Mouse (Mus musculus) activated CD4-positive, CD25-positive, alpha-beta regulatory T cell, adult 4 months (primary cell): Measurements from ENCODE around the gene Rnf215. TPM values are rescaled to one million over a fixed set of nuclear protein-coding genes. Genes with fewer than 3 reads are reported as not detected.
"Not testable (repeated sequence)": the region's sequence is repeated elsewhere in the genome, so short reads cannot be mapped to it uniquely, and the experiment has no call there.

Experiments used
- ATAC-seq: one replicate; pipeline ENCODE4 v1.8.0; 2017
- polyA plus RNA-seq, 2 experiments: library from polyadenylated mRNA; unstranded; fragments of 100-300 nt; shearing (Covaris generic); gene quantifications; one replicate each; pipeline ENCODE4 v1.2.1; 2017

Gene Rnf215
- polyA plus RNA-seq, 2 experiments from 2014 or later: 8.8 to 11.5 TPM

DNA sequence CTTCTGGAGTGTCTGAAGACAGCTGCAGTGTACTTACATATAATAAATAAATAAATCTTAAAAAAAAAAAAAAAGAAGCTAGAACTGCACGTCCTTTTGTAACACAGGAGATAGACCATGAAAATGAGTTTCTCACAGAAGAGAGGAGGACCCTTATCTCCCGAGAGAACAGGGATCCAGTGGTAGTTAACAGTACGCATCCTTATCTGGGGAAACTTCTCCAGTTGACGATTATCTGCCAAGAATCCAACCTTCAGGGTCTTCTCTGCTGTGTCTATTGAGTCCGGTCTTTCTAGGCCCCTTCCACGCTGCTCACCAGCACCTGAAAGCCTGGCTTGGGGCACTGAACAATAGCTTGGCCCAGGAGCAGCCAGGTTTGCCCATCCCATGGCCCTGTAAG, 21.0 kb upstream of the Rnf215 start:
- no peak for ATAC-seq

DNA sequence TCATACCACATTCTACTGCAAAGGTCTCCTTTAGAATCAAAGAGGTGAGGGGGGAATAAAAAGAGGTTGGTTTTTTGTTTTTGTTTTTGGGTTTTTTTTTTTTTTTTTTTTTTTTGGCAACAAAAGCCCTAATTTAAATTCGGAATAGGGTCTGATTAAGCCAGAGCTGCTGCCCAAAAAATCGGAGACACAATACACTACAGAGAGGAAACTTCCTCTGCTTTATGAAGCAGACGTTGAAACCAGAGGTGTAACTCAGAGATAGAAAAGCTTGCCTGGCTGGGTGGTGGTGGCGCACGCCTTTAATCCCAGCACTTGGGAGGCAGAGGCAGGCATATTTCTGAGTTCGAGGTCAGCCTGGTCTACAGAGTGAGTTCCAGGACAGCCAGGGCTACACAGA, 20.5 kb upstream of the Rnf215 start:
- ATAC-seq: not testable (repeated sequence)

DNA sequence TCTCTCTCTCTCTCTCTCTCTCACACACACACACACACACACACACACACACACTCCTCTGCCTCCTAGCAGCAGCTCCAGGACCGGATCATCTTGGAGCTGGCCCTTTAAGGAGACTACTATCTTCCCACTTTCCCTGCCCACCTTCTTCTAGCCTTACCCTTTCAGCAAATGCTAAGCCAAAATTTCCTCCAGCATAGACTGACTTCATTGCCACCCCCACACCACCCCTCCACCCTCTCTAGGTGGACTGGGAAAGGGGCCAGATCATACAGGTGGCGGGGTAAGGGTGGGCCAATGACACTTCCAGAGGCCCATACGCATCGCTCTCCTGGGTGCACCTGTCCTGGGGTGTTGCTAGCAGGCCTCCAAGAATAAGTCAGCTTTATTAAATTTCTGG, 19.6 kb upstream of the Rnf215 start:
- ATAC-seq: no peak

DNA sequence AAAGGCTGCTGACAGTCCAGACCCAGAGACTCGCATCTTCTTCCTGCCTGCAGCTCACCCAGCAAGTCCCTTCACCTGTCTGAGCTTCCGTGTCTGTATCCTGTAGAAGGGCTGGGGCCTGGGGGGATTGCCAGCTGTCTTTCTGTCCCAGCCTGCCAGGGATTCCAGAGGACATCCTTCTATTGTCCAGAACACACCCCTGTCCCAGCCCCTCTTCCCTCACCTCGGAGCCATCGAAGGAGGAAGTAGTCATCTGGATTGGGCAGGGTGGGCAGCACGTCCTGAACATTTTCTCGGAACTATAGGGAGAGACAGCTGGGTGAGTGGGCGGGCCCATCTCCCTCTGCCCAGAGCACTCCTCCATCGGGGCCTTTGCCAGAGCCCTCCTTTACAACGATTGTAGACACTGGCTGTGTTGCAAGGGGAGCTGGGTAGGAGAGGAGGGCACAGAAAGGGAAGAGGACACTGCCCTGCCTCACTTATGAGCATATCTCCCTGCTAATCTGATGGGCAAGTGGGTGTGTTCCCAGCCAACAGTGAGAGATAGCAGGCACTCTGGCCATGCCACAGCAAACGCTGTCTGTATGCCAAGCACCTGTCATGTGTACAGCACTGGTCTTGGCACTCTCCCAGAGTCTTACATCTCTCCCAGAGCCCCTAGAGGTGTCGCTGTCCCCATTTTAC, 18.4 kb upstream of the Rnf215 start:
- ATAC-seq: no peak

DNA sequence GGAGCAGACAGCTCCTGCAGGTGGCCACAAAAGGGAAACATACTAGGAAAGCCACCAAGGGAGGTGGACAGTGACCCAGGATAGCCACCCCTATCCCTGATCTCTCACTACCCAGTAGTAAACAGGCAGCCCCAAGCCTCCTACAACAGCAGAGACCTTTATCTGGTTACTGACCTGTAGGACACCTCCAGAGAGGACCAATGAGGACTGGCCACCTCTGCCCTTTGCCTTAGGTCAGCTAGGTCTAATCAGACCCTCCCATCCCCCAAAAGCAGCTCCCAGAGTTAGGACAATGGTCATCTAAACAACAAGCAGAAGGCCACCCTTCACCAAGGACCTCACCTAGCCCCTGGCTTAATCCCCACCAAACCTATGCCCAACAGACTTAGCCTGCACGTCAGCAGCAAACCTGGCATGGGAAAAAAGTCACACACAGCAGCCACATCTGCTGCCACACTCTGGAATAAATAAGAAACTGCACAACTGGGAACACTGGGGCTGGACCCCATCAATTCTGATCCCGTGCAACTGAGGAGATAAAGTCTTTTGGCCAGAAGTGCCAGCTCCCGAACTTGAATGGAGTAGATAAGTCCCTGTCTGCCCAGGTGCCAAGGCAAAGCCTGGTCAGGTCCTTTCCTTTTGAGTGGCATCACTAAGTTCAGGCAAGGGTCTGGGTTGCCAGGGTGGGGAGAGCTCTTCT, 17.5 kb upstream of the Rnf215 start:
- ATAC-seq: no peak

DNA sequence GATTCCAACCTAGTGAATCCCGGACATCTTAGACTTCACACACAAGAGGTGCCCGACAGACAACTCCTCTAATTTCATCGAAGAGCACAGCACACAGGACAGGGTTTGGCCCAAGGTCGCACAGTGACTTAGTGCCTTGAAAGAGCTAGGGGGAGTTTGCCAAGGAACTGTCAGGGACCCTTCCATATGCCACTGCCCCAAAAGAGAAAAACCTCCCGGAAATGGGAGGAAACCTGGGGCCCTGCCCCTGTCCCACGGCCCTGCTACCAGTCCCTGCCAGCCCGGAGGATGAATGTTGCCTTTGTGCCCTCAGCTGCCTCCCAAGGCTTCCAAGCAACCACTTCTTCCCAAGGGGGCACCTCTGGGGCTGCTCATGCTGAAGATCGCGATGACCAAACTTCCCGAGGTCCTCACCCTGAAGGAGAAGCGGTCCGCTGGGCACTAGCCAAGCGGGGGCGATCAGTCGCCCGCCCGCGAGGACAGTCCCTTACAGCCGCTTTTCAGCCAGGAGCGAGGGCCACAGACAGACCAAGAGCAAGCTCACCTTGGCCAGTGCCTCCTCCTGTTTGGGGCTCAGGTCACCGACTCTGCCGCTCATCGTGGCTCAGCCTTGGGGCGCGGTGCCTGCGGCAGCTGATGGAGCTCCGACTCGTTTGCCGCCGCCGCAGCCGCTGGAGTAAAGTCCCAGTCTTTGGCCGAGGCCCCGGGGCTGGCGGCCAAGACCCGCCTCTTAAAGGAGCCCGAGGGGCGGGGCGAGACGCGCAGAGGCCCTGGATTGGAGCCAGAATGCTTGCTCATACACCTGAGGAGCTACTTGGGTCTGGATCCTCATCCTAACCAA, 16.7 kb upstream of the Rnf215 start:
- ATAC-seq: peak; percentile 41

DNA sequence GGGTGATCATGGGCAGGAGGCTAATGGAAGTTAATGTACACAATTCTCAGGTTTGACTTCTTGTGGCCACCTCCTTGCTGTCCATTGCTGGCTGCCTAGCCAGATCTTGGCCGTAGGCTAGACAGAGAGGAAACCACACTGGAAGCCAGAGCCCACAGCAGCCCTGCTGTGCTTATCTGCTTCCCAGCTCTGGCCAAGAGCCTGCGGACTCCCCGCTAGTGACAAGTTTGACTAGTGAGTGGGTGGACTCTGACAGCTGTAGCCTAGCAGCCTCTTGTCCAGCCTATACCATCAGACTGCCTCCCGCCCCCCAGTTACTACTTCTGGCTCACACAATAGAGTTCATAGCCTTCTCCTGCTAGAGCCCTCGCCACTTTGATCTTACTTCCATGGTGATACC, 15.4 kb upstream of the Rnf215 start:
- ATAC-seq: no peak

DNA sequence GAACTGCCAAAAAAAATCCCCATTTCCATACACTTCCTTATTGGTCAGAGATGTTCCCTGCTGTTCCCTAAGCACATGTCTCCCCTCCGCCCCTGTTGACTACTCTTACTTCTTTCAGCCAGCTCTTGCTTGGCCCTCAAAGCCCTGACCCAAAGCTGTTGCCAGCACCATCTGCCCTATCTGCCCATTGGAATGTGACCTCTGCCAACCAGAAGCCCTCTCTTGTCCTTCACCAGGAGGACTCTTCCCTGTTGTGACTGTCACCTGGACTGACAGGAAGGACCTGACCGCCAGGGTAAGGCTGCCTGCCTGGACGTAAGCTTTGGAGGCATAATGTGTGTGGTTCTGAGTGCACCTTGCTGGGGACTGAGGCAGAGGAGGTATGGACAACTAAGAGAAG, 13.3 kb upstream of the Rnf215 start:
- ATAC-seq: no peak

DNA sequence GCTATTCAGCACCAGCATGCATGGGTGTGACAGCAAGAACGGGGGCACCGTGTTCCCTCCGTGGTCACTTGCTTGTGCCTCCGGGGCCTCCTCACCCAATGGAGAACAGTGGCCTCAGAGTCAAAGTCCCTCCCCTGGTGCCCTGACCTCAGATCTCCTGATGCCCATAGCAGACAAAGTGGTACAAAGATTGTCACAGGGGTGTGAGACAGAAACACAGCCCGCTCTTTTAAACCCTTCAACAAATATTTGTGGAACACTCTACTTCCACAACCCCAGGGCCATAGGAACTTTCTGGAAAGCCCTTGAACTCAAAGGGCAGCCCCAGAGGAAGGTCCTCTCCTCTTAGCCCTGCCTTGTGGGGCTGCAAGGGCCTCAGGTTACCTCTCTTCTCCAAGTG, 12.8 kb upstream of the Rnf215 start:
- no peak for ATAC-seq

DNA sequence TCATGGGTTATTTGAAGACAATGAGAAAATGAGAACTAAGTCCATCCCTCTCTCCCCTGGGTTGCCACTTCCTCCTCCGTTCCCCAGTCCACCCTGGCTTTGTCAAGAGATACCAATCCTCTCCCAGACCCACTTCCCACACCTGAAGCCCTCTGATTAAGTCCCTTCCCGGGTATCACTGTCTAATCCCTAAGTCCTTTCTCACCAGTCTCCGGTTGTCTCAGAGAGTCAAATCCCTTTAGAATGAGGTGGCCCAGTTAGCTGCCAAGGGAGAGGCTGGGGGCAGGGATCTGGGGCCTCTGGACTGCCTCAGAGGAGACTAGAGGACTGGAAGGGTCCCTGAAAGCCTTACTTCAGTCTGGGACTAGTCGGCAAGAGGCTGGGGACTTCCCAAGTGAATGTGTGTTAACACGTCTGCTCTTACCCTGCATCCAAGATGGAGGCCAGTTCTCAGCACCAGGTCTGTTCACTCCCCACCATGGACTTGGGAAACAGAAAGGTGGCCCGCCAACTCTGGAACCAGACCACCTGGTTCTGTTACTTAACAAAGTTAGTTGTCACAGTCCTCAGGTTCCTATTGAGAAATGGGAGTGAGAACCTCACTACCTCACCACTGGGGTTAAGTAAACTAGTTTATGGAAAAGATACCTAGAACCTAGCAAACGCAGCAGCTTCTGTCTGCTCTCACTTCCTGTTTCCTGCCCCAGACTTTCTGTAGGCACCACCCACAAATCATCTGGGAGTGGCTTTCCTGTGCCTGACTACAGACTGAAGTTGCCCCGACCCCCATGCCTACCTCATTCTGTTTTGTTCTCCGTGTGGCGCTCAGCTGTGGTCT, 12.0 kb upstream of the Rnf215 start, which contains the start of gene Sec14l2:
Gene Sec14l2, minus strand, starts transcription at position 674 of the 838 bp plus-strand sequence.
- ATAC-seq: peak; percentile 83

DNA sequence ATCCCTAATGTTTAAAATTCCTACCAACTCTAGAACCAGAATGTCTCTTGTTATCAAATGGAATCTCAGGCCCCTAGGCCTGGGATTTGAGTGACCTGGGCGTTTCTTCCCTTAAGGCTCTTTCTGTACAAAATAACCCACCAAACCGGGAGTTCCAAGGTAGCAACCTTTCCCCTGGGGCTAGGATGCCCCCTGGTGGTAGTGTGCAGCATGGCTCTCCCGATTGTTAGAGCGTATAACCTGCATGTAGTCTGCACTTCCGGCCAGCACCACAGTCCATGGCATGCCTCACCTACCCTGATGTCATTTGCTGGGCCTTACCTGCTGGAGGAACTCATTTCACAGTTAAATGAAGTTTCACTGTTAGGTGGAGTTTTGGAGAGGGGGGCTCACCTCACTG, 11.1 kb upstream of the Rnf215 start:
- no peak for ATAC-seq

DNA sequence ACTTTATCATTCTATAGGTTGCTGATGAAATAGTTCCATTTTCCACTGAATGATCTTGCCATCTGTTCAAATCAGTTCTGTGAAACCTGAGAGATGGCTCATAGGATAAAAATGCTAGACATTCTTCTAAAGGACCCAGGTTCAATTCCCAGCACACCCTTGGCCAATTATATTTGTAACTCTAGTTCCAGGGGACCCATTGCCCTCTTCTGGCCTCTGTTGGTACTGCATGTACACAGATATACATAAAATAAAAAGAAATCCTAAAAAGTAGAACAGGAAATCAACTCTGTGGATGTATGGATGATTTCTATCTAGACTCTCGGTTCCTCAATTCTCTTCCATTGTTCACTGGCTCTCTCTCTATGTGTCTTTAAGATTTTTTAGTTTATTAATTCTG, 7.9 kb upstream of the Rnf215 start:
- no peak for ATAC-seq

DNA sequence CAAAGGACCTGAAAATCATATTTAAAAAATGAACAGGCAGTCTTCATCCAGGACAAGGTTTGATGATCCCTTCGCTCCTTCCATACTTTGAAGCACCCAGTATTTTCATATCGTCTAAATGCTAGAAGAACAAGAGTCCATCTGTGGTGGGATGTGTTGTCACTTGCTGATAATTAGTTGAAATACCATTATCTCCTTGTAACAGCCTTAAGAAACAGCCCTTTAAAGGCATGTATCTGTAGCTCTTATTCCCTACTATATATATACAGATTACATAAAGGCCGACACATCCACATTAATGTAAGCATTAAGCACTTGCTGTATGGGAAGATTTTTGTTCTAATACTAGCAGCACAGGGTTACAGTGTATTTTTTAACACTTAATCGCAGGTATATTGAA, 6.5 kb upstream of the Rnf215 start:
- not testable (repeated sequence) for ATAC-seq

DNA sequence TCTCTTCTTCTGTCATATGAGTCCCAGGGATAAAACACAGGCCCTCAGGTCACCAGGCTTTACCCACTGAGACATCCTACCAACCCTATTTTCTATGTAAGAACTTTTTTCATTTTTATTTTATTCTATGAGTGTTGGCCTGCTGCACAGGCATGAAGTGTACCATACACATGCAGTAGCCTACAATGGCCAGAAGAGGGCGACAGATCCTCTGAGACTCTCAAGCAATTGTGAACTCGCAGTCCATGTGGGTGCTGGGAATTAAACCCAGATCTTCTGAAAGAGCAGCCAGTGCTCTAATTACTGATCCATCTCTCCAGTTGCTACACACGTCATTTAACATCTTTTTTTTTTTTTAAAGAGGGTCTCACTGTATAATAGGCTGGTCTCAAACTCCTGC, 1.6 kb upstream of the Rnf215 start:
- ATAC-seq: no peak

DNA sequence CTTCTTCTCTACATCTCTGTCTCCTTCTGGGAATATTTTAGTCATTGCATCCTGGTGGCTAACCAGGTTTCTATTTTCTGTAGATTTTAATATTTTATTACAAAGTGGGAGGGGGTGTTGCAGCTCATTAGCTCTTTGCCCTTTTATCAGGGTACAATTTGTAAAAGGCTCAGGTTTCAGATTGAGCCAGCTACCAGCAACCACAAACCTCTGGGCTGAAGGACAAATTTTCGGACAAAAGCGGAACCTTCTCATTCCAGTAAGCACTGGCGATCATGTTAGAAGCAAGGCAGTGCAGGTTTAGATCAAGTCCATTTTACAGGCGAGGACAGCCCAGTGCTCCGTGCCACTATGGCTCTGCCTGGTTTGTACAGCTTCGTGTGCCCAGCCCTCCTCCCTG, 602 bp upstream of the Rnf215 start:
- no peak for ATAC-seq

DNA sequence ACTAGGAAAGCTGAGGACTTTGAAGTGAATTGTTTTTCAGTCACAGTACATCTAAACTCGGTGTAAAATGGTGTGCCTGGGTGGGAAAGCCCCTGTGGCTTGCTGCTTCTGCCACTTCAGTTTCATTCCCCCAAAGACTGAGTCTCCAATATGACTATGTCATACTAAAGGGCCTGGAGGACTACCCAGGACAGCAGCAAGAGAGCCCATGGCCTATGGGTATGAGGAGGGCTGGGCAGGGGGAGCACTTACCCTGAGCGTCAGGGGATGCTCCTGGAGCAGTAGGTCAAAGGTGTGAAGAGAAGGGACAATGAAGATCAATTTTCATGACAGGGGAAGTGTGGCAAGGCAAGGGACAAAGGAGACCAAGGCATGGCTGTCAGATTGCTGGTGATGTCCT, 4.0 kb downstream of the Rnf215 start:
- ATAC-seq: no peak

DNA sequence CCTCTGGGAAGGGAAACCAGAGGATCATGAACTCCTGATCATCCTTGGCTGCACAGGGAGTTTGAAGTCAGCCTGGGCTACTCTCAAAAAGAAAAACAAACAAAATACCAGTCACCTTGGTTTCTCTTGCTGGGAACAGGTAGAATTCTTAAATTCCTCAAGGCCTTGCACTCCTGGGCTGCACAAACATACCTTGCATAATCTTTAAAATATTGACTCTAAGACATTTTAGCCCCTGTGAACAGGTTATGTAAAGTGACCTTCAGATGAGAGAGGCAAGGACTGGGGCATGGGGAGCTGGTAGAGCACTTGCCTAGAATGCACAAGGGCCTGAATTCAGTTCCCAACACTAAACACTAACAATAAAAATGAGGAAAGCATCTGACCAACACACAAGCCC, 6.5 kb downstream of the Rnf215 start:
- ATAC-seq: no peak

DNA sequence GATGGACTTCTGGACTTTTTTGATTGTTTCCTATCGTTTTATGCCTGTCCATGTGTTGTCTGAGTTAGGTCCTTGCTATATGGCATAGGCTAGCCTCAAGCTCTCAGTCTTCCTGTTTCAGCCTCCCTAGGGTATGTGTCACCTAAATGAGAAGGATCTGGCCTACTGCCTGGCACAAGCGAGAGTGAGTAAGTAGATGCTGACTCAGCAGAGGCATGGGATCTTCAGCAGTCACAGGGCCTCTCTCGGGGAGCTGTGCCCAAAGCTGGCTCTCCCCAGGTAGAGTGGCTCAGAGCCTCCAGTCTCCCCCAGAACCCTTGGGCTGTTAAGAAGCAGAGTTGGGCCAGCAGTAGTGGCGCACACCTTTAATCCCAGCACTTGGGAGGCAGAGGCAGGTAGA, 7.3 kb downstream of the Rnf215 start:
- ATAC-seq: no peak

DNA sequence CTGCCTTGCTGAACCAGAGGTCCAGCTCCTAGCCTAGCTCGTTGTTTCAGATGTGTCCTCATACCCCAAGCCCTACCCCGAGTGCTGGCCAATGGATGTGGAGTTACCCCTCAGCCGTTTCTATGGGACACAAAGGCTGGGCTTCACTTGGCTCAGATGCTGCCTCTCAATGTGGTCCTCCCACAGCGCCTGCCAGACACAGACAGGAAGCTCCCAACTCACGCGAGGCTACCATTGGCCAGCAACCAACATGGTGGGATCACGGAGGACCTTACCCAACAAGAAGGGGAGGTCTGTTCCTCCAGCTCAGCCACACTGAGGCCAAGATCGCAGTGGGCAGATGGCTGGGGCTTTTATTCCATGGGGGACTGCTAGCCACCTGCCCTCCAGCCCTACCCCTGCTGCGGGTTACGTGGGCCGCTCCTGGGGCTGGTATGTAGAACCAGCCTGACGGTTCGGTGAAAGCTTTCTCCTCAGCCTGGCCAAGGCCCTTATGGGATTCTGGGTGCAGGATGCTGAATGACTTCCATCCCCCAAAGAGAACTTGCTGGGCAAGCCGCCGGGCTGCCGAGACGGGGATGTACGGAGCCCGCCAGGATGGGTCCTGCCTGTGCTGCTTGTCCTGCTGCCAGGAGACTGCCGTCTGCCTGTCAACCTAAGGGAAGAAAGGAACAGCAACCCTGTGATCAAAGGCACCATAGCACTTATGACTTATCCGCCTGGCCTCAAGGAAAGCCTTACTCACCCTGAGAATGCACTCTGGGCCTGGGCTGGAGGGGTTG, 8.5 kb downstream of the Rnf215 start:
- no peak for ATAC-seq

DNA sequence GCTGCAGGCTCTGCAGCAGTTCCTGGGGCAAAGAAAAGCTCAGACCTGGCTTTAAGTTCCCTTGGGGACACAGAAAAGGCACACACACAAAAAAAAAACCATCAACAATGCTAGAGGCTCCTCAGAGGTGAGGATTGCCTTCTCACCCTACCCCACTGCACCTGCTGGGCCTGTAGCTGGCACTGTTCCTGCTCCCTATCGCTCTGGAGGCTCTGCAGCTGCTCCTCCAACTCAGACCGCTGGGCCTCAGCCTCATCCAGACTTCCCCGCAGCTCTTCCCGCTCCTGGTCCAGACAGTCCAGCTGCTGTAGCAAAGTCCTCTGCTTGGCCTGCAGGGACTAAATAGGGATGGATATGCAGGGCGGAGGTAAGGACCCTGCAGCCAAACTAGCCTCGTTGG, 11.4 kb downstream of the Rnf215 start:
- no peak for ATAC-seq

DNA sequence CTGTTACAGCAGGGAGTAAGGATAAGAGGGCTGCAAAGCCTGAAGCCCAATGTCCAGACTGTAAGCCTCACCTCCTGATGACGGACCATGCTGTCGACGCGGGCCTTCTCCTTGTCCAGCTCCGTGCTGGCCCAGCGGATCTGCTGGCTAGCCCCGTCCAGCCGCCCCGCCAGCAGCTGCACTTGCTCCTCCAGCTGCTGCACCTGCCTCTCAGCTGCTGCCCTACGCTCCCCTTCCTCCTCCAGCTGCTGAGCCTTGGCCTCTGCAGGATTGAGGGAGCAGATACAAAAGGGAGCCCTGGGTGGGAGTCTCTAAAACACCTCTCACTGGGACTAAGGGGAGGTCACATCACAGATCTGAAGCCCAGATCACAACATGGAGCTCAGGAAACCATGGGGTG, 12.1 kb downstream of the Rnf215 start:
- no peak for ATAC-seq

DNA sequence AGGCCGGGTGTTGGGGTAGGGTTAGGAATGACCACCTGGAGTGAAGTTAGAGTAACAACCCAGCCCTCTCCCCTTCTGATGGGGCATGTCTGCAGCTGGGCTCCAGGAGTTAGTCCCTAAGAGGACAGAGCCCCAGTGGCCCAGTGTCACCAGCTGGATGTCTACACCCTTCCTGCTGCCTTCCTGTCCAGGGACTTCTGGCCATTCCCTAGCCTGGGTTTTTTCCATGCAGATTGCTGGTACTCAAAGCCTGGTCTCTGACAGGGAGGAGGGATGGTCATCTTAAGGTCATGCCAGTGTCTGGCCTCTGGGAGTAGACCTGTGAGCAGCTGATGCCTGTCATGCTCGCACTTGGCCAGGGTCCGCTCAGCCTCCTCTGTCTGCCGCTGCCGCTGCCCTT, 13.1 kb downstream of the Rnf215 start:
- no peak for ATAC-seq
